Mouse (Mus musculus) ES-Bruce4 (cell line): Measurements from ENCODE around the gene Diaph2. TPM values are rescaled to one million over a fixed set of nuclear protein-coding genes. Genes with fewer than 3 reads are reported as not detected.

Experiments
- H3K27ac ChIP-seq: 2 replicates; pipeline ENCODE4 v1.5.1; 2012; ENCODE audit warnings: low read length, inconsistent platforms; ENCODE audit not compliant: insufficient read depth
- H3K27me3 ChIP-seq: 2 replicates; pipeline ENCODE4 v1.6.1; 2012; ENCODE audit warnings: mild to moderate bottlenecking, low read length, inconsistent platforms; ENCODE audit not compliant: control insufficient read depth, poor library complexity, insufficient read depth, severe bottlenecking
- H3K36me3 ChIP-seq: 2 replicates; pipeline ENCODE4 v1.6.1; 2012; ENCODE audit warnings: inconsistent platforms, mild to moderate bottlenecking, low read length, moderate library complexity; ENCODE audit not compliant: control insufficient read depth, poor library complexity, insufficient read depth, severe bottlenecking
- H3K4me1 ChIP-seq: one replicate; pipeline ENCODE4 v1.8.1; 2011; ENCODE audit warnings: low read length; ENCODE audit not compliant: control insufficient read depth, insufficient read depth
- H3K4me3 ChIP-seq: 2 replicates; pipeline ENCODE4 v1.5.1; 2011; ENCODE audit warnings: low read depth, mild to moderate bottlenecking, low read length
- H3K9ac ChIP-seq: 2 replicates; pipeline ENCODE4 v1.6.1; 2012; ENCODE audit warnings: low read depth, mild to moderate bottlenecking, inconsistent platforms; ENCODE audit not compliant: poor library complexity, severe bottlenecking
- H3K9me3 ChIP-seq: replicated peaks from 2 replicates; pipeline ENCODE4 v1.6.1; 2012; ENCODE audit warnings: mild to moderate bottlenecking, low read length, inconsistent platforms; ENCODE audit not compliant: control insufficient read depth, poor library complexity, insufficient read depth, severe bottlenecking
- CTCF ChIP-seq: IDR thresholded peaks from one replicate; pipeline ENCODE4 v1.8.1; 2011; ENCODE audit warnings: low read depth, low read length
- EP300 ChIP-seq: IDR thresholded peaks from 2 replicates; pipeline ENCODE4 v1.6.1; 2011; ENCODE audit warnings: low read depth, low read length; ENCODE audit not compliant: insufficient read depth
- POLR2A ChIP-seq: IDR thresholded peaks from one replicate; pipeline ENCODE4 v1.8.1; 2011; ENCODE audit warnings: low read length; ENCODE audit not compliant: insufficient read depth
- polyA plus RNA-seq: library from polyadenylated mRNA; stranded (reverse); fragments of >200 nt; gene quantifications from 2 replicates; pipeline ENCODE4 v1.2.4, GENCODE M21; 2011; ENCODE audit warnings: low read depth; ENCODE audit not compliant: missing spikeins, insufficient read depth, insufficient read length

Gene Diaph2
- polyA plus RNA-seq, 1 experiment, result 26.3 TPM

GRCm38 (mm10) chrX:130503465-130503860 is 753.9 kb downstream of the Diaph2 start:
- H3K9ac ChIP-seq, result no peak overlapping the region
- no peak overlapping the region for H3K4me3 ChIP-seq
- H3K4me1 ChIP-seq, result no peaks in the 10 kb centered on the region
- no peaks in the 10 kb centered on the region for H3K9me3 ChIP-seq
- TF ChIP-seq POLR2A (no peak), EP300 (no peak), CTCF (no peak)
- H3K27me3 ChIP-seq, result no peaks in the 10 kb centered on the region
- no peak overlapping the region for H3K27ac ChIP-seq
- no peaks in the 10 kb centered on the region for H3K36me3 ChIP-seq

DNA sequence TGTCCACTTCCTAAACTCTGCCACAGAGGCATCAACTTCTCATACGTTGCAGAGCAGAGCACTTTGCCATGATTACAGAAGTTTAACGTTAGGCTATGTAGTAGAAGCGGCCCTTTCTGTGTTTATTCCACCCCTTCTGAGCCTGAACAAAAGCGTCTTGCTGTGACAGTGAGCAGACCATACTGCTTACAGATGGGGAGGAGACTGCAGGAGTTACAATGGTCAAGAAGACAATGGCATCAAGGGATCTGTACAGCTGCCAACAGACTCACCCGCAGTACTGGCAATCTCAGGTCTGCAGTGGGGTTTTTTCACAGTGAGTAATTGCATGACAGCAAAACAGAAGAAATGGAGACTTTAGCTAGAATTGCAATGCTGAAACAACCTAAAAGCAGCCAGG is 756.1 kb downstream of the Diaph2 start:
- Histone ChIP-seq H3K9ac (no peak overlapping the region), H3K4me3 (no peak overlapping the region), H3K27ac (no peak overlapping the region), H3K27me3 (no peaks in the 10 kb centered on the region), H3K36me3 (no peaks in the 10 kb centered on the region), H3K9me3 (no peaks in the 10 kb centered on the region), H3K4me1 (no peaks in the 10 kb centered on the region)
- TF ChIP-seq CTCF, result no peak
- TF ChIP-seq EP300, result no peak
- no peak for TF ChIP-seq POLR2A
